Mouse (Mus musculus): ENCODE data around the gene Smad6.

The Smad6 gene

GRCm38 (mm10) chr9:64016092-64016491 lies 5.8 kb downstream of the Smad6 start:
- DNase-seq (ENCODE audit: low read depth, low spot score): no peak
- Histone ChIP-seq H3K36me3 (ENCODE audit: control insufficient read depth, insufficient read depth, low read length, poor library complexity, severe bottlenecking) (no peaks in the 10 kb centered on the region), H3K27me3 (ENCODE audit: control insufficient read depth, insufficient read depth, low read length, poor library complexity, severe bottlenecking) (peaks cover 6% of the 10 kb centered on the region; the same call in 1 of the 2 replicates)

GRCm38 (mm10) chr9:64014801-64015200 lies 7.1 kb downstream of the Smad6 start:
- DNase-seq (ENCODE audit: low read depth, low spot score): no peak
- peaks cover 6% of the 10 kb centered on the region; the same call in 1 of the 2 replicates for H3K27me3 ChIP-seq (ENCODE audit: control insufficient read depth, insufficient read depth, low read length, poor library complexity, severe bottlenecking)
- no peaks in the 10 kb centered on the region for H3K36me3 ChIP-seq (ENCODE audit: control insufficient read depth, insufficient read depth, low read length, poor library complexity, severe bottlenecking)

GRCm38 (mm10) chr9:64011356-64011755 lies 10.5 kb downstream of the Smad6 start:
- no peak for DNase-seq (ENCODE audit: low read depth, low spot score)
- Histone ChIP-seq H3K27me3 (ENCODE audit: control insufficient read depth, insufficient read depth, low read length, poor library complexity, severe bottlenecking) (no peaks in the 10 kb centered on the region), H3K36me3 (ENCODE audit: control insufficient read depth, insufficient read depth, low read length, poor library complexity, severe bottlenecking) (no peaks in the 10 kb centered on the region)

GRCm38 (mm10) chr9:64002981-64003380 lies 18.9 kb downstream of the Smad6 start:
- Histone ChIP-seq H3K27me3 (ENCODE audit: control insufficient read depth, insufficient read depth, low read length, poor library complexity, severe bottlenecking) (no peaks in the 10 kb centered on the region), H3K36me3 (ENCODE audit: control insufficient read depth, insufficient read depth, low read length, poor library complexity, severe bottlenecking) (no peaks in the 10 kb centered on the region)
- DNase-seq (ENCODE audit: low read depth, low spot score): no peak

GRCm38 (mm10) chr9:64001081-64001480 lies 20.8 kb downstream of the Smad6 start:
- Histone ChIP-seq H3K36me3 (ENCODE audit: control insufficient read depth, insufficient read depth, low read length, poor library complexity, severe bottlenecking) (no peaks in the 10 kb centered on the region), H3K27me3 (ENCODE audit: control insufficient read depth, insufficient read depth, low read length, poor library complexity, severe bottlenecking) (no peaks in the 10 kb centered on the region)
- DNase-seq (ENCODE audit: low read depth, low spot score): no peak

GRCm38 (mm10) chr9:64000085-64000484 lies 21.8 kb downstream of the Smad6 start:
- DNase-seq (ENCODE audit: low read depth, low spot score): no peak
- no peaks in the 10 kb centered on the region for H3K27me3 ChIP-seq (ENCODE audit: control insufficient read depth, insufficient read depth, low read length, poor library complexity, severe bottlenecking)
- no peaks in the 10 kb centered on the region for H3K36me3 ChIP-seq (ENCODE audit: control insufficient read depth, insufficient read depth, low read length, poor library complexity, severe bottlenecking)

GRCm38 (mm10) chr9:63999194-63999593 lies 22.7 kb downstream of the Smad6 start:
- Histone ChIP-seq H3K27me3 (ENCODE audit: control insufficient read depth, insufficient read depth, low read length, poor library complexity, severe bottlenecking) (no peaks in the 10 kb centered on the region), H3K36me3 (ENCODE audit: control insufficient read depth, insufficient read depth, low read length, poor library complexity, severe bottlenecking) (no peaks in the 10 kb centered on the region)
- DNase-seq (ENCODE audit: low read depth, low spot score): no peak

GRCm38 (mm10) chr9:63998026-63998425 lies 23.8 kb downstream of the Smad6 start:
- Histone ChIP-seq H3K36me3 (ENCODE audit: control insufficient read depth, insufficient read depth, low read length, poor library complexity, severe bottlenecking) (no peaks in the 10 kb centered on the region), H3K27me3 (ENCODE audit: control insufficient read depth, insufficient read depth, low read length, poor library complexity, severe bottlenecking) (no peaks in the 10 kb centered on the region)
- DNase-seq (ENCODE audit: low read depth, low spot score): no peak

GRCm38 (mm10) chr9:63997439-63997838 lies 24.4 kb downstream of the Smad6 start:
- no peak for DNase-seq (ENCODE audit: low read depth, low spot score)
- H3K27me3 ChIP-seq (ENCODE audit: control insufficient read depth, insufficient read depth, low read length, poor library complexity, severe bottlenecking): no peaks in the 10 kb centered on the region
- H3K36me3 ChIP-seq (ENCODE audit: control insufficient read depth, insufficient read depth, low read length, poor library complexity, severe bottlenecking): no peaks in the 10 kb centered on the region

GRCm38 (mm10) chr9:63993256-63993655 lies 28.6 kb downstream of the Smad6 start:
- Histone ChIP-seq H3K36me3 (ENCODE audit: control insufficient read depth, insufficient read depth, low read length, poor library complexity, severe bottlenecking) (no peaks in the 10 kb centered on the region), H3K27me3 (ENCODE audit: control insufficient read depth, insufficient read depth, low read length, poor library complexity, severe bottlenecking) (no peaks in the 10 kb centered on the region)
- no peak for DNase-seq (ENCODE audit: low read depth, low spot score)

GRCm38 (mm10) chr9:63992761-63993160 lies 29.1 kb downstream of the Smad6 start:
- Histone ChIP-seq H3K36me3 (ENCODE audit: control insufficient read depth, insufficient read depth, low read length, poor library complexity, severe bottlenecking) (no peaks in the 10 kb centered on the region), H3K27me3 (ENCODE audit: control insufficient read depth, insufficient read depth, low read length, poor library complexity, severe bottlenecking) (no peaks in the 10 kb centered on the region)
- no peak for DNase-seq (ENCODE audit: low read depth, low spot score)

- DNase-seq (ENCODE audit: low read depth, low spot score): no peak
- Histone ChIP-seq H3K36me3 (ENCODE audit: control insufficient read depth, insufficient read depth, low read length, poor library complexity, severe bottlenecking) (no peaks in the 10 kb centered on the region), H3K27me3 (ENCODE audit: control insufficient read depth, insufficient read depth, low read length, poor library complexity, severe bottlenecking) (no peaks in the 10 kb centered on the region)
Observed at GRCm38 (mm10) chr9:63991193-63991592, 30.7 kb downstream of the Smad6 start.

GRCm38 (mm10) chr9:63989641-63990040 lies 32.2 kb downstream of the Smad6 start:
- peak; percentile 9 for DNase-seq (ENCODE audit: low read depth, low spot score)
- Histone ChIP-seq H3K27me3 (ENCODE audit: control insufficient read depth, insufficient read depth, low read length, poor library complexity, severe bottlenecking) (no peaks in the 10 kb centered on the region), H3K36me3 (ENCODE audit: control insufficient read depth, insufficient read depth, low read length, poor library complexity, severe bottlenecking) (no peaks in the 10 kb centered on the region)

- Histone ChIP-seq H3K27me3 (ENCODE audit: control insufficient read depth, insufficient read depth, low read length, poor library complexity, severe bottlenecking) (no peaks in the 10 kb centered on the region), H3K36me3 (ENCODE audit: control insufficient read depth, insufficient read depth, low read length, poor library complexity, severe bottlenecking) (no peaks in the 10 kb centered on the region)
- DNase-seq (ENCODE audit: low read depth, low spot score): peak; percentile 31
Observed at GRCm38 (mm10) chr9:63989214-63989613, 32.6 kb downstream of the Smad6 start.

GRCm38 (mm10) chr9:63985125-63985524 lies 36.7 kb downstream of the Smad6 start:
- H3K36me3 ChIP-seq (ENCODE audit: control insufficient read depth, insufficient read depth, low read length, poor library complexity, severe bottlenecking): no peaks in the 10 kb centered on the region
- no peaks in the 10 kb centered on the region for H3K27me3 ChIP-seq (ENCODE audit: control insufficient read depth, insufficient read depth, low read length, poor library complexity, severe bottlenecking)
- DNase-seq (ENCODE audit: low read depth, low spot score): no peak

- DNase-seq (ENCODE audit: low read depth, low spot score): peak; percentile 35
- H3K36me3 ChIP-seq (ENCODE audit: control insufficient read depth, insufficient read depth, low read length, poor library complexity, severe bottlenecking): no peaks in the 10 kb centered on the region
- H3K27me3 ChIP-seq (ENCODE audit: control insufficient read depth, insufficient read depth, low read length, poor library complexity, severe bottlenecking): no peaks in the 10 kb centered on the region
Observed at GRCm38 (mm10) chr9:63982937-63983632, 38.8 kb downstream of the Smad6 start.

Measured in splenic B cell, adult 2 months (primary cell).